Mouse (Mus musculus) frontal cortex, postnatal 10 days (tissue): ENCODE measurements around the gene Apol9b.

Source experiments
- DNase-seq, 2 experiments: peaks; one replicate each; pipeline ENCODE4 v3.0.0; 2022; ENCODE audit warnings: low spot score in 2 of 2, mixed read lengths in 1 of 2

The Apol9b gene

GRCm38 (mm10) chr15:77775186-77775963 is 46.5 kb downstream of the Apol9b start:
- peak in 1 of 2 experiments; percentile 62 for DNase-seq

GRCm38 (mm10) chr15:77782449-77783014 is 53.7 kb downstream of the Apol9b start:
- DNase-seq: no peak

- DNase-seq: peak; percentile 42 to 73
Measured at GRCm38 (mm10) chr15:77784039-77784824, 55.4 kb downstream of the Apol9b start.

GRCm38 (mm10) chr15:77785807-77786206 is 57.0 kb downstream of the Apol9b start:
- DNase-seq: no peak
